Mouse (Mus musculus) cerebellum, adult 2 months (tissue): ENCODE data around the gene Cd163. TPM values are rescaled to one million over a fixed set of nuclear protein-coding genes. Genes with fewer than 3 reads are reported as not detected.

Source experiments
- DNase-seq, 2 experiments: peaks; one replicate each; pipeline ENCODE4 v3.0.0; 2021
- H3K27ac ChIP-seq: fragments of 200-500 bp; 2 replicates; pipeline ENCODE4 v1.5.1; 2012; ENCODE audit warnings: low read length, control low read depth, inconsistent platforms; ENCODE audit not compliant: insufficient read depth
- H3K27me3 ChIP-seq: fragments of 200-500 bp; 2 replicates; pipeline ENCODE4 v1.6.1; 2012; ENCODE audit warnings: inconsistent platforms, mild to moderate bottlenecking, low read length, moderate library complexity; ENCODE audit not compliant: control insufficient read depth, insufficient read depth
- H3K4me1 ChIP-seq: fragments of 200-500 bp; 2 replicates; pipeline ENCODE4 v1.6.1; 2011; ENCODE audit warnings: low read length; ENCODE audit not compliant: control insufficient read depth, insufficient read depth
- H3K4me3 ChIP-seq: fragments of 200-500 bp; replicated peaks from 2 replicates; pipeline ENCODE3; 2011; ENCODE audit warnings: mild to moderate bottlenecking, low read depth, low read length, control low read depth; ENCODE audit not compliant: insufficient read depth
- CTCF ChIP-seq: fragments of 200-500 bp; IDR thresholded peaks from 2 replicates; pipeline ENCODE4 v1.5.1; 2011; ENCODE audit warnings: low read depth, mild to moderate bottlenecking, control low read depth, low read length, moderate library complexity, borderline replicate concordance; ENCODE audit not compliant: insufficient read depth
- POLR2A ChIP-seq: fragments of 200-500 bp; IDR thresholded peaks from 2 replicates; pipeline ENCODE4 v1.6.1; 2011; ENCODE audit warnings: low read length, control low read depth, borderline replicate concordance; ENCODE audit not compliant: insufficient read depth
- WGBS: fragments of 180-500 bp; shearing (Covaris S2); methylation state at CpG from one replicate; pipeline ENCODE4 v1.1.7; 2018; 5-methylcytosine and 5-hydroxymethylcytosine counted together
- polyA plus RNA-seq: library from polyadenylated mRNA; depleted of rRNA; stranded (reverse); fragments of >200 nt; gene quantifications from 2 replicates; pipeline ENCODE4 v1.2.3, GENCODE M21; 2012; rRNA removed

Gene Cd163
- 0.29 and 0.43 TPM in 2 replicates for polyA plus RNA-seq

DNA sequence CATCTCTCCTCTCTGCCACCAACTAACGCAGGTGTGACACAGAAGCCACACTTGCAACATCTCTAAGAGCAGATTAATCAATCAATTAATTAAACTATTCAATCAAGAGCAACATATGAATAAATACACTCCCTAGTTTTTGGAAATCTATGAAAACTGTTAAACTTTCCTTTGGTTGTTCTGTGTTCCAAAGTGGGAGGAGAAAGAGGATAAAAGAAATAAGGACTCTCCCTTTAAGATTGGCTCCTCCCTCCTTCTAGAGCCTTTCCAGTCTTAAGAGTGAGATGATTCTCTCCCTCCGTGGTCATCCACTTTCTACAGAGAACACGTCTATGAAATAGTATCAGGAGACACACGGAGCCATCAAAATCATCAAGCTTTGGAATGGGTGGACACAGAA, at the start of gene Cd163:
Cd163 (plus strand) TSS at position 301 of the 400 bp plus-strand sequence.
- Histone ChIP-seq H3K4me1 (no peaks in the 10 kb centered on the region), H3K4me3 (no peak within 1 kb of the TSS), H3K27me3 (no peaks in the 10 kb centered on the region), H3K27ac (no peak within 1 kb of the TSS)
- DNase-seq = no peak
- 86% methylated on average over 4 of the region's 4 CpGs for WGBS
- TF ChIP-seq POLR2A = no peak
- TF ChIP-seq CTCF = no peak

GRCm38 (mm10) chr6:124255721-124256470, 48.6 kb upstream of the Cd163 start:
- Histone ChIP-seq H3K4me3 (no peak overlapping the region), H3K4me1 (no peaks in the 10 kb centered on the region), H3K27ac (no peak overlapping the region), H3K27me3 (no peaks in the 10 kb centered on the region)
- TF ChIP-seq POLR2A = no peak
- DNase-seq = no peak
- WGBS = 58% methylated on average over 6 of the region's 6 CpGs

- Histone ChIP-seq H3K27ac (no peak overlapping the region), H3K27me3 (no peaks in the 10 kb centered on the region), H3K4me3 (no peak overlapping the region), H3K4me1 (no peaks in the 10 kb centered on the region)
- TF ChIP-seq POLR2A = no peak
- peak; percentile 86 for TF ChIP-seq CTCF
- DNase-seq = peak; percentile 32 to 47
- 20% methylated on average over 14 of the region's 14 CpGs for WGBS
These were observed 44.1 kb upstream of the Cd163 start for GRCm38 (mm10) chr6:124260198-124260931.

DNA sequence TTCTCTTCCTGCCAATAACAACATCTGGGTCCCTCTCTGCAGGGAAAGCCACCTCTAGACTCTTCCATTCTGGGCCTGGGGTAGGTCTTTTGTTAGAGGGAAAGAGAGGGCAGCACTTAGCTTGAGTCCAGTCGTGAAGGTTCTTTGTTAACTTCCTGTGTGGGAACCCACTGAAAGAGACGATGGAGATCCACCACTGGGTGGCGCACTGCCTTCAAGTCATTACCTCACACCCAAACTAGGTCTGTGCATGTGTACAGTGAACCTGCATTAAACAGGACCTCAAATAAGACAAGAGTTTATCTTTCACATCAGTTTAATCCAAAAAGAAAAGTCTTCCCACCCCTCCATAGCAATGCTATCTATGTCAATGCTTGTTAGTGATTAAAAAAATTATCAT, 41.8 kb upstream of the Cd163 start:
- peak; percentile 34 to 47 for DNase-seq
- no peaks in the 10 kb centered on the region for H3K27me3 ChIP-seq
- WGBS = 3% methylated on average over 3 of the region's 3 CpGs
- no peak overlapping the region for H3K27ac ChIP-seq
- H3K4me1 ChIP-seq = no peaks in the 10 kb centered on the region
- H3K4me3 ChIP-seq = no peak overlapping the region
- no peak for TF ChIP-seq POLR2A
- TF ChIP-seq CTCF = peak; percentile 79

DNA sequence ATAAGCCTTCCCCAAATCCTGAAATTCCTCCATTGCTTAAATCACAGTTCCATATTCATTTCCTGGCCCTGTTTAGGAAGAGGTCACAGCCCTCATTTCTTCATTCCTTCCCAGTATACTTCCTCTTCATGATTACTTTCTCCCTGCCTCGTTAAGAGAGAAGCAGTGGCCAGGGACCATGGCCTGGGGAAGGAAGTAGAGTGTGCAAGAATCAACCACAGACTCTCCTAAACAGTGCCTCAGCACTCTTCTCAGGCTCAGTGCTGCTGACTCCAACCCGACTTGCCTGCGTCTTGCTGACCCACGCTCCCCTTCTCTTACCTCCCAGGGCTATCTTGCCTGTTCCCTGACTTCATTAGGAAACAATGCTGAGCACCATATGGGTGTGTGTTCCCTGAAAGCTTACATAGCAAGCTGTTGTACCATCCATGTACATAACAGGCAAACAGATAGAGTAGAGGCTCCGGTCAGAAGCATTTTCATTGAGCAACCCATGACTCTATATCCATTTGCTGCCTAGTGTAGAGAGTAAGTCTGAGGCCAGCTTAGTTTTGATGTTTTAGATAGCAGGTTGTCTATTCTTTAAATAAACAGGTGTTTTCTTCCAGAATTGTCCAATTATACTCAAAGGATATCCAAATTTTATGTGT, 31.1 kb upstream of the Cd163 start:
- TF ChIP-seq CTCF = no peak
- no peak for TF ChIP-seq POLR2A
- no peaks in the 10 kb centered on the region for H3K27me3 ChIP-seq
- WGBS = 81% methylated on average over 5 of the region's 5 CpGs
- no peak overlapping the region for H3K27ac ChIP-seq
- no peak for DNase-seq
- H3K4me3 ChIP-seq = no peak overlapping the region
- no peaks in the 10 kb centered on the region for H3K4me1 ChIP-seq

DNA sequence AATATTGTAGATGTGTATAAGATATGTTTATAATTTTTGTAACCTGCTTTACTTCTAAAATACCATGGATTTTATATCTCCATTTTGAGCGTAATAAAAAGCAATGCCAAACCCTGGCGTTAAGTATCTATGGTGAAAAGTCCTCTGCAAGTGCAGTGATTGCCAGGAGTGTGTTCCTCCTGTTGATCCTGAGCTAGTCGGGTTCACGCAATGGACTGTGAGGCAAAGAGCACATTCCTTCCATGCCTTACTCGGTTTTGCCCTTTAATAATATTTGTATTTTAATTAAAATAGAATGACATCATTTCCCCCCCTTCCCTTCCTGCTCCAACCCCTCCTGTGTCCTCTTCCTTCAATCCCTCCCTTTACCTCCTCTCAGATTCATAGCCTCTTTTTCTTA, 26.8 kb upstream of the Cd163 start:
- no peak for TF ChIP-seq CTCF
- TF ChIP-seq POLR2A = no peak
- 78% methylated on average over 5 of the region's 5 CpGs for WGBS
- Histone ChIP-seq H3K27ac (no peak overlapping the region), H3K4me1 (no peaks in the 10 kb centered on the region), H3K4me3 (no peak overlapping the region), H3K27me3 (no peaks in the 10 kb centered on the region)
- no peak for DNase-seq

GRCm38 (mm10) chr6:124278291-124278690, 26.2 kb upstream of the Cd163 start:
- DNase-seq = no peak
- no peak overlapping the region for H3K27ac ChIP-seq
- TF ChIP-seq CTCF (no peak), POLR2A (no peak)
- 77% methylated on average over 5 of the region's 5 CpGs for WGBS
- no peaks in the 10 kb centered on the region for H3K4me1 ChIP-seq
- no peaks in the 10 kb centered on the region for H3K27me3 ChIP-seq
- no peak overlapping the region for H3K4me3 ChIP-seq
